In the genomic region with DNA sequence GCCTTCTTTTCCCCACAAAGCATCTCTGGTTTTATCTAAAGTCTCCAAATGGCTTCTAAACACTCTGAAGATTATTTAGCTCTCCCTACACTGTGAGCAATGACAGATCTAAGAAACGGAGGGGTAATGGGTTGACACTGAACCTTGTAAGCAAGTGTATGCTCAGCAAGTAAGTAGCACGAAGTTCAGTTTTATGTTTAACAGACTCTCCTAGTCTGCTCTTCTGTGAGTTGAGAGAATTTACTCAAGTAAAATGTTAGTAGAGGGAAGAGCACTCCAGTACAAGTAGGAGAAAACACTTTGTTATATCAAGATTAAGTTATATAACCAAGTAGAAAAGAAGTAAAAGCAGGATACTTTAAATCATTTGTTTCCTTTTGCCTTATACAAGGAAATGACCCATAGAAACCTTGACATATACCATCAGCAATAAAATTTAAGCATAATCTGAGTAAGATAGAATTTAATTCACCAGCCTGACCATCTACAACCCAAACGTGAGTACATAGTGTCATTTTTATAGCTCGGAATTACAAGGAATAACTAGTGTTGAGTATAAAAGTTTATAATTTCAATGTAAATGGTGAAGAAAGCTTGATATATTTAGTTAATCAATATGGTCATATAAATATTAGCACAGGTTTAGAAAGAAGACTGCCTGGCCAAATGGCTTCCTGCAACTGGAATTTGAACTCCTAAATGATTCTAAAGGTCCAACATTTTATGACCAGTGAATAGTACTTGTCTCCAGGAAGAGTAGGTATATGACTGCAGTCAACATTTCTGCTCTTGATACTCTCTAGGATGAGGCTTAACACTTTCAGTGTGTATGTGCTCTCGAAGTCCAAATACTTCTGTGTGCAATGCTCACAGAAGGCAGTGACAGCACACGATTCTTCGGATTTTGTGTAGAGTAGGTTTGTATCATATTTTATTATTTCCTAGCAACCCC, we compare ENCODE assay signal across 21 mouse cellular contexts. TPM values are rescaled to one million over a fixed set of nuclear protein-coding genes. Genes with fewer than 3 reads are reported as not detected.
DNase-seq lines count a peak whose midpoint lies in the region; ATAC-seq lines count a peak whose summit lies in the region.
"Had no signal": no experiment of that assay in that cellular context is flagged by ENCODE, and none has a peak within 500 bp of the region (broad histone marks: within the 10 kb centered on the region; RNA-seq: fewer than 3 reads in every experiment).

No protein-coding gene starts in this region.

- ATAC-seq in intestine, embryonic 16.5 days = peak; percentile 94
- ATAC-seq in midbrain, embryonic 11.5 days (ENCODE audit: low FRiP score) = no peak
- ATAC-seq: forebrain, embryonic 13.5 days; forebrain, embryonic 15.5 days had no signal

- no peaks in the 10 kb centered on the region for H3K27me3 ChIP-seq in intestine, embryonic 16.5 days (replicated peaks; ENCODE audit: control insufficient read depth, insufficient read depth, low read length)
- no peaks in the 10 kb centered on the region for H3K27me3 ChIP-seq in midbrain, embryonic 11.5 days (ENCODE audit: control insufficient read depth, insufficient read depth, low read length)
- H3K27me3 ChIP-seq: embryonic facial prominence, embryonic 12.5 days; forebrain, embryonic 13.5 days; forebrain, embryonic 15.5 days had no signal

- H3K36me3 ChIP-seq in intestine, embryonic 16.5 days (ENCODE audit: control insufficient read depth, insufficient read depth, low read length) = no peaks in the 10 kb centered on the region
- no peaks in the 10 kb centered on the region for H3K36me3 ChIP-seq in midbrain, embryonic 11.5 days (ENCODE audit: control insufficient read depth, insufficient read depth, low read length)
- H3K36me3 ChIP-seq: embryonic facial prominence, embryonic 10.5 days; embryonic facial prominence, embryonic 12.5 days; forebrain, embryonic 15.5 days had no signal

- peak; percentile 27 for DNase-seq in kidney, adult 9 months
- no peak for DNase-seq in kidney, postnatal 10 days
- DNase-seq in large intestine, adult 2 months (ENCODE audit: low read depth, low spot score) = peak; percentile 31
- DNase-seq in yolk sac, embryonic 10.5 days (ENCODE audit: low spot score) = peak; percentile 15
- no peak for DNase-seq in gastrocnemius, postnatal 14 days
- DNase-seq in midbrain, embryonic 11.5 days (ENCODE audit: low spot score, missing footprints) = no peak
- no peak for DNase-seq in layer of hippocampus, adult 9-11 months
- DNase-seq: adrenal gland, adult 2 months; adrenal gland, postnatal 14 days; adrenal gland, postnatal 36 days; cerebellum, adult 11-12 months; cerebellum, adult 2 months; cerebellum, adult 9-10 months; cerebellum, postnatal 10 days; cerebellum, postnatal 25 days had no signal

- H3K4me2 ChIP-seq in intestine, embryonic 16.5 days (ENCODE audit: low read depth, low read length) = 0 out of 2 replicates have a peak overlapping the region, but pooled peaks have one; percentile 9
- H3K4me2 ChIP-seq in midbrain, embryonic 11.5 days = no peak overlapping the region
- H3K4me2 ChIP-seq: embryonic facial prominence, embryonic 12.5 days; forebrain, embryonic 13.5 days; forebrain, embryonic 15.5 days had no signal

- 66% methylated on average over 7 of the region's 7 CpGs for WGBS in intestine, embryonic 16.5 days
- 30% methylated on average over 7 of the region's 7 CpGs for WGBS in large intestine, adult 2 months
- 91% methylated on average over 7 of the region's 7 CpGs for WGBS in midbrain, embryonic 11.5 days

- H3K9ac ChIP-seq in intestine, embryonic 16.5 days (ENCODE audit: low read depth, low read length) = no peak overlapping the region
- no peak overlapping the region for H3K9ac ChIP-seq in midbrain, embryonic 11.5 days (ENCODE audit: low read length)
- H3K9ac ChIP-seq: embryonic facial prominence, embryonic 12.5 days; forebrain, embryonic 13.5 days; forebrain, embryonic 15.5 days had no signal

- intact Hi-C loops in gastrocnemius, postnatal 14 days (cut with DNase I; ENCODE audit: low total_unique reads) = no loop called here

- no peak overlapping the region for H3K4me3 ChIP-seq in intestine, embryonic 16.5 days (ENCODE audit: low read length)
- H3K4me3 ChIP-seq in midbrain, embryonic 11.5 days (ENCODE audit: low read depth, low read length) = no peak overlapping the region
- H3K4me3 ChIP-seq: embryonic facial prominence, embryonic 10.5 days; embryonic facial prominence, embryonic 12.5 days; forebrain, embryonic 13.5 days; forebrain, embryonic 15.5 days had no signal

- H3K27ac ChIP-seq in intestine, embryonic 16.5 days (ENCODE audit: low read length) = peak overlapping the region; percentile 87
- H3K27ac ChIP-seq in midbrain, embryonic 11.5 days (ENCODE audit: low read depth, low read length) = no peak overlapping the region
- H3K27ac ChIP-seq: embryonic facial prominence, embryonic 10.5 days; embryonic facial prominence, embryonic 12.5 days; forebrain, embryonic 13.5 days; forebrain, embryonic 15.5 days had no signal

- H3K9me3 ChIP-seq in intestine, embryonic 16.5 days (ENCODE audit: control insufficient read depth, low read length) = no peaks in the 10 kb centered on the region
- H3K9me3 ChIP-seq in midbrain, embryonic 11.5 days (ENCODE audit: control insufficient read depth, low read length) = no peaks in the 10 kb centered on the region
- H3K9me3 ChIP-seq: embryonic facial prominence, embryonic 10.5 days; embryonic facial prominence, embryonic 12.5 days; forebrain, embryonic 13.5 days; forebrain, embryonic 15.5 days had no signal

- H3K4me1 ChIP-seq in intestine, embryonic 16.5 days (ENCODE audit: control insufficient read depth, insufficient read depth, low read length) = no peaks in the 10 kb centered on the region
- no peaks in the 10 kb centered on the region for H3K4me1 ChIP-seq in midbrain, embryonic 11.5 days (ENCODE audit: control insufficient read depth, insufficient read depth, low read length)
- H3K4me1 ChIP-seq: embryonic facial prominence, embryonic 10.5 days; embryonic facial prominence, embryonic 12.5 days; forebrain, embryonic 13.5 days; forebrain, embryonic 15.5 days had no signal

RNA-seq across cellular contexts. Expression of a gene that starts 40.0 kb away (rescaled TPM):
- 37.3 and 47.8 TPM in 2 replicates for polyA plus RNA-seq in intestine, embryonic 16.5 days (2015; fragmentation: Nextera tagmentation; extraction: Ambion mirVana)
- 12.1 and 24.9 TPM in 2 replicates for polyA plus RNA-seq in large intestine, adult 2 months (2012; rRNA removed)
- total RNA-seq in gastrocnemius, postnatal 14 days (2021) = 1 to 10 TPM in 1 of 2 experiments, under 1 TPM in 1; 0.86 to 1.2 TPM
- polyA plus RNA-seq in midbrain, embryonic 11.5 days (2014; fragmentation: Nextera tagmentation; extraction: Ambion mirVana) = 2.6 and 2.9 TPM in 2 replicates
- total RNA-seq: MEL had no signal

Comparison
In these comparisons a context has a peak if more than half of its experiments do, and no peak if none do; other contexts are left out.
1. DNase-seq: peak in kidney, adult 9 months (single experiment), large intestine, adult 2 months (single experiment) and yolk sac, embryonic 10.5 days (single experiment); none in kidney, postnatal 10 days (single experiment), gastrocnemius, postnatal 14 days (single experiment), midbrain, embryonic 11.5 days (single experiment) and layer of hippocampus, adult 9-11 months (single experiment).